Mouse (Mus musculus) embryonic facial prominence, embryonic 12.5 days (tissue): Measurements from ENCODE around the gene Slit1. TPM values are rescaled to one million over a fixed set of nuclear protein-coding genes. Genes with fewer than 3 reads are reported as not detected.

ENCODE experiments used
- ATAC-seq: fragments of 200-750 bp; cut with Nextera tagmentation; 2 replicates; pipeline ENCODE4 v1.8.0; 2017; ENCODE audit not compliant: insufficient number of reproducible peaks, insufficient read depth, low FRiP score, low TSS enrichment
- H3K27ac ChIP-seq: fragments of 300-500 bp; sonication (generic); 2 replicates; pipeline ENCODE4 v1.5.1; 2016; ENCODE audit warnings: mild to moderate bottlenecking
- H3K27me3 ChIP-seq: fragments of 300-500 bp; sonication (generic); 2 replicates; pipeline ENCODE4 v1.6.1; 2016; ENCODE audit warnings: mild to moderate bottlenecking, moderate library complexity
- H3K36me3 ChIP-seq: fragments of 300-500 bp; sonication (generic); 2 replicates; pipeline ENCODE4 v1.6.1; 2016; ENCODE audit warnings: mild to moderate bottlenecking
- H3K4me1 ChIP-seq: fragments of 300-500 bp; sonication (generic); 2 replicates; pipeline ENCODE4 v1.6.1; 2016
- H3K4me2 ChIP-seq: fragments of 300-500 bp; sonication (generic); replicated peaks from 2 replicates; pipeline ENCODE4 v1.6.1; 2016; ENCODE audit warnings: mild to moderate bottlenecking, moderate library complexity
- H3K4me3 ChIP-seq: fragments of 300-500 bp; sonication (generic); 2 replicates; pipeline ENCODE4 v1.5.1; 2016; ENCODE audit warnings: mild to moderate bottlenecking
- H3K9ac ChIP-seq: fragments of 300-500 bp; sonication (generic); 2 replicates; pipeline ENCODE4 v1.6.1; 2016; ENCODE audit warnings: mild to moderate bottlenecking, moderate library complexity
- H3K9me3 ChIP-seq: fragments of 300-500 bp; sonication (generic); 2 replicates; pipeline ENCODE4 v1.6.1; 2016; ENCODE audit warnings: mild to moderate bottlenecking, moderate library complexity
- WGBS: fragments of 180-500 bp; shearing (Covaris S2); methylation state at CpG from one replicate; pipeline ENCODE4 v1.1.7; 2016; 5-methylcytosine and 5-hydroxymethylcytosine counted together
- polyA plus RNA-seq: library from polyadenylated mRNA; unstranded; fragments of >200 nt; fragmentation: Nextera tagmentation; extraction: Ambion mirVana; gene quantifications from 2 replicates; pipeline ENCODE4 v1.2.1, GENCODE M21; 2016

Gene Slit1
- polyA plus RNA-seq, 1 experiment from 2014 or later = 1.4 TPM

- Histone ChIP-seq H3K27ac (no peak overlapping the region), H3K36me3 (no peaks in the 10 kb centered on the region), H3K9me3 (no peaks in the 10 kb centered on the region), H3K27me3 (no peaks in the 10 kb centered on the region), H3K9ac (no peak overlapping the region), H3K4me3 (no peak overlapping the region), H3K4me1 (peaks cover 35% of the 10 kb centered on the region), H3K4me2 (no peak overlapping the region)
- WGBS = 61% methylated on average over 8 of the region's 8 CpGs
- no peak for ATAC-seq
These were observed 24.0 kb downstream of the Slit1 start for GRCm38 (mm10) chr19:41719436-41719835.

- Histone ChIP-seq H3K9ac (no peak overlapping the region), H3K4me3 (no peak overlapping the region), H3K4me2 (no peak overlapping the region), H3K36me3 (no peaks in the 10 kb centered on the region), H3K9me3 (no peaks in the 10 kb centered on the region), H3K4me1 (peaks cover 30% of the 10 kb centered on the region), H3K27me3 (no peaks in the 10 kb centered on the region), H3K27ac (no peak overlapping the region)
- ATAC-seq = peak; percentile 59; the same call in 1 of the 2 replicates
- 19% methylated on average over 19 of the region's 19 CpGs for WGBS
These were observed 26.9 kb downstream of the Slit1 start for GRCm38 (mm10) chr19:41716233-41717218.

- no peak overlapping the region for H3K27ac ChIP-seq
- H3K27me3 ChIP-seq = no peaks in the 10 kb centered on the region
- WGBS = 45% methylated on average over 9 of the region's 9 CpGs
- H3K4me1 ChIP-seq = peaks cover 26% of the 10 kb centered on the region
- H3K4me2 ChIP-seq = no peak overlapping the region
- ATAC-seq = no peak
- H3K9me3 ChIP-seq = no peaks in the 10 kb centered on the region
- H3K4me3 ChIP-seq = no peak overlapping the region
- no peaks in the 10 kb centered on the region for H3K36me3 ChIP-seq
- no peak overlapping the region for H3K9ac ChIP-seq
These were observed 29.0 kb downstream of the Slit1 start for GRCm38 (mm10) chr19:41714431-41714917.

- no peak overlapping the region for H3K27ac ChIP-seq
- WGBS = 89% methylated on average over 8 of the region's 8 CpGs
- H3K4me3 ChIP-seq = no peak overlapping the region
- H3K9me3 ChIP-seq = no peaks in the 10 kb centered on the region
- H3K36me3 ChIP-seq = no peaks in the 10 kb centered on the region
- H3K27me3 ChIP-seq = no peaks in the 10 kb centered on the region
- no peak overlapping the region for H3K9ac ChIP-seq
- no peak for ATAC-seq
- H3K4me1 ChIP-seq = peaks cover 17% of the 10 kb centered on the region
- no peak overlapping the region for H3K4me2 ChIP-seq
These were observed 30.6 kb downstream of the Slit1 start for GRCm38 (mm10) chr19:41712829-41713228.

GRCm38 (mm10) chr19:41711665-41712064 is 31.8 kb downstream of the Slit1 start:
- Histone ChIP-seq H3K4me3 (no peak overlapping the region), H3K9ac (no peak overlapping the region), H3K9me3 (no peaks in the 10 kb centered on the region), H3K36me3 (no peaks in the 10 kb centered on the region), H3K4me2 (no peak overlapping the region), H3K27me3 (no peaks in the 10 kb centered on the region), H3K27ac (no peak overlapping the region), H3K4me1 (peaks cover 17% of the 10 kb centered on the region)
- ATAC-seq = no peak
- 90% methylated on average over 9 of the region's 9 CpGs for WGBS

GRCm38 (mm10) chr19:41709497-41710165 is 33.8 kb downstream of the Slit1 start:
- WGBS = 86% methylated on average over 12 of the region's 12 CpGs
- no peak overlapping the region for H3K4me3 ChIP-seq
- no peak overlapping the region for H3K9ac ChIP-seq
- ATAC-seq = no peak
- no peak overlapping the region for H3K27ac ChIP-seq
- H3K27me3 ChIP-seq = no peaks in the 10 kb centered on the region
- no peaks in the 10 kb centered on the region for H3K36me3 ChIP-seq
- no peaks in the 10 kb centered on the region for H3K9me3 ChIP-seq
- H3K4me2 ChIP-seq = no peak overlapping the region
- H3K4me1 ChIP-seq = peaks cover 10% of the 10 kb centered on the region

- Histone ChIP-seq H3K4me3 (no peak overlapping the region), H3K27ac (no peak overlapping the region), H3K27me3 (no peaks in the 10 kb centered on the region), H3K9me3 (no peaks in the 10 kb centered on the region), H3K9ac (no peak overlapping the region), H3K4me2 (no peak overlapping the region), H3K4me1 (peaks cover 10% of the 10 kb centered on the region), H3K36me3 (no peaks in the 10 kb centered on the region)
- 52% methylated on average over 12 of the region's 12 CpGs for WGBS
- ATAC-seq = no peak
These were observed 35.6 kb downstream of the Slit1 start for GRCm38 (mm10) chr19:41707850-41708249.

GRCm38 (mm10) chr19:41706094-41706828 is 37.2 kb downstream of the Slit1 start:
- no peak overlapping the region for H3K4me3 ChIP-seq
- H3K27ac ChIP-seq = no peak overlapping the region
- H3K9ac ChIP-seq = no peak overlapping the region
- H3K4me1 ChIP-seq = peaks cover 10% of the 10 kb centered on the region
- no peaks in the 10 kb centered on the region for H3K9me3 ChIP-seq
- no peak overlapping the region for H3K4me2 ChIP-seq
- WGBS = 60% methylated on average over 17 of the region's 17 CpGs
- H3K27me3 ChIP-seq = no peaks in the 10 kb centered on the region; the same call in 1 of the 2 replicates
- no peak; the same call in 1 of the 2 replicates for ATAC-seq
- H3K36me3 ChIP-seq = no peaks in the 10 kb centered on the region

GRCm38 (mm10) chr19:41705416-41705815 is 38.0 kb downstream of the Slit1 start:
- no peak for ATAC-seq
- 49% methylated on average over 12 of the region's 12 CpGs for WGBS
- Histone ChIP-seq H3K36me3 (no peaks in the 10 kb centered on the region), H3K4me1 (peaks cover 10% of the 10 kb centered on the region), H3K27me3 (no peaks in the 10 kb centered on the region; the same call in 1 of the 2 replicates), H3K27ac (no peak overlapping the region), H3K9ac (no peak overlapping the region), H3K4me3 (no peak overlapping the region), H3K9me3 (no peaks in the 10 kb centered on the region), H3K4me2 (no peak overlapping the region)

GRCm38 (mm10) chr19:41702638-41703037 is 40.8 kb downstream of the Slit1 start:
- Histone ChIP-seq H3K27ac (no peak overlapping the region), H3K36me3 (no peaks in the 10 kb centered on the region), H3K9ac (no peak overlapping the region), H3K4me1 (peaks cover 15% of the 10 kb centered on the region), H3K4me2 (no peak overlapping the region), H3K9me3 (no peaks in the 10 kb centered on the region), H3K27me3 (no peaks in the 10 kb centered on the region; the same call in 1 of the 2 replicates), H3K4me3 (no peak overlapping the region)
- no peak for ATAC-seq
- WGBS = 76% methylated on average over 6 of the region's 6 CpGs

- Histone ChIP-seq H3K4me3 (no peak overlapping the region), H3K4me2 (no peak overlapping the region), H3K27me3 (no peaks in the 10 kb centered on the region; the same call in 1 of the 2 replicates), H3K27ac (no peak overlapping the region), H3K36me3 (no peaks in the 10 kb centered on the region), H3K9ac (no peak overlapping the region), H3K4me1 (0 out of 2 replicates have a peak, but pooled peaks cover 11% of the 10 kb centered on the region), H3K9me3 (no peaks in the 10 kb centered on the region)
- no peak for ATAC-seq
- 54% methylated on average over 5 of the region's 5 CpGs for WGBS
These were observed 44.5 kb downstream of the Slit1 start for GRCm38 (mm10) chr19:41698857-41699424.
